Mouse (Mus musculus): Measurements from ENCODE around the gene Gm128. TPM values are rescaled to one million over a fixed set of nuclear protein-coding genes. Genes with fewer than 3 reads are reported as not detected.

Gm128 gene
- total and polyA plus RNA-seq, 2 experiments from 2014 or later: not detected

DNA sequence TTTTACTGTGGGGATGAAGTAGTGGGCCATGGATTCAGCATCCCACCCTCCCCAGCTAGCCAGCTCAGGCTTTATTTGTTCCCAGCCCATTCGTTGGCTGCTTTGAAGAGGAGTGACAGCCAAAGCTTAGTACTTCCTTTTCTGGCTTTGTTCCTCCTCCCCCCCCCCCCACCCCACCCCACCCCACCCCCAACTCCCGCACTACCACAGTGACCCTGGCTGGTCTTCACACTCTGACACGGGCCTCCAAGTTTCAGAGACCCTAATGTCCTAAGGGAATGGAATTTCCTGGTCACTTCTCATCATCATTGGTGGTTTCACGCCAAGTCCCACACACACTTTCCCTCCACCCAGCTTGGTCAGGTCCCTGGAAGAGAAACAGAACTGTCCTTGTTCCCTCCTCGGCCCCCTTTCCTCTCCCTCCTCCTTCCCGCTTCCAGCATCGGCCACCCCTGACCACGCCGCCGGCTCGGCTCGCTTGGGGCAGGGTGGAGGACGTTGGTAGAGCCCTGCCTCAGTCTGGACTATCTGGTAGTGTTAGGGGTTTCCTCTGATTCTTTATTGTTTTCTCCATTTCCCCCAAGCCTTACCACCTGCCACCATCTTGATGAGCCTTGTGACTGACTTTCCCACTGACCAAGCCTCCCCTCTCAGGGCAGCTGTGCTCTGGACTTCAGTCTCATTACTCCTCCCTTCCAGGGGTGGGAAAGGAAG is 11.5 kb downstream of the Gm128 start:
- peak; percentile 31 for ATAC-seq (ENCODE audit: insufficient read depth, low read depth)
- DNase-seq (ENCODE audit: low spot score): peak; percentile 74
- Histone ChIP-seq H3K4me2 (ENCODE audit: low read depth, low read length) (peak overlapping the region; percentile 81), H3K4me1 (ENCODE audit: control insufficient read depth, insufficient read depth) (peaks cover 24% of the 10 kb centered on the region), H3K9me3 (replicated peaks; ENCODE audit: control insufficient read depth, low read length) (no peaks in the 10 kb centered on the region), H3K36me3 (replicated peaks; ENCODE audit: control insufficient read depth, insufficient read depth, low read length) (peaks cover 34% of the 10 kb centered on the region), H3K27ac (ENCODE audit: low read depth) (peak overlapping the region; percentile 94), H3K27me3 (ENCODE audit: control insufficient read depth, insufficient read depth, low read length) (no peaks in the 10 kb centered on the region), H3K9ac (replicated peaks; ENCODE audit: low read depth, low read length) (peak overlapping the region; percentile 91), H3K4me3 (ENCODE audit: low read depth, low read length) (peak overlapping the region; percentile 89)
- TF ChIP-seq EP300 (IDR thresholded peaks at IDR 0.05; ENCODE audit: low read depth): no peak
- TF ChIP-seq CTCF (IDR thresholded peaks at IDR 0.05; ENCODE audit: low read depth): no peak
- 23% methylated on average over 12 of the region's 13 CpGs for WGBS

DNA sequence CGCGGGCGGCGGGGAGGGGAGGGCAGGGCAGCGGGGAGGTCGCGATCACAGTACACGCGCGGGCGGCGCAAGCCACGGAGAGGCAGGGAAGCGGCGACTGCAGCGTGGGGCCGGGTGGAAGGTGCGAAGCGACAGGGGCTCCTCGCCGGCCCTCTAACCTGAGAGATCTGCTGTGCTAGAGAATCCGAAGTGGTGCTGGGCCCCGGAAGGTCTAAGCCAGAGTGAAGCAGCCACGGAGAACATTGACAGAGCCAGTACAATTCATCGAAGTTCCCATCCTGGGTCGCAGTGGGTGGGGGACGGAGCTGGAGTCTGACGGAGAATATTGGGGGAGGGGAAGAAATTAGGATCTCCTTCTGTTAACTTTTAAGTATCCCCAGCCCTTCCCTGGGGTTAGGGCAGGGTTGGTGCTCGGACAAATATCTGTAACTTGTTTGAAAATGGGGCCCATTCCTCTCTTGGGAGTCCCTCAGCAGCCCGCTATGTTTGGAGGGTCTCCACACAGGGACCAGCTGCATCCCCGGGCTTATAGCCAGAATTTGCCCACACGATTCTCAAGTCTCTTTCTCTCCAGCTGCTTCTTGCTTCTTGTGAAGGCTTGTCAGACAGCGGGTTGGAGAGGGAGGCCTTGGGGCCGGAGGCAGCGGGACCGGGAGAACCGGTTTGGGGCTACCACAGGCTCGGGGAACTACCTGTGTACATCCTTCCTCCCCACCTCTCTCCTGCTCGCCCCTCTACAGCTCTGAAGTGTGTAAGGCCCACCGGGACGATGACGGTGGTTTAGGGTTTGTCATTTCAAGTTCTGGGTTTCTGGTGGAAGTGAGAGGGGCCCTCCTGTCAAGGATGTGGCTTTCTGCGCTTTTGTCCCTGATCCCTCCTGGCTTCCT is 12.3 kb downstream of the Gm128 start:
- WGBS: 1% methylated on average over 35 of the region's 43 CpGs
- H3K4me1 ChIP-seq (ENCODE audit: control insufficient read depth, insufficient read depth): peaks cover 25% of the 10 kb centered on the region
- ATAC-seq (ENCODE audit: insufficient read depth, low read depth) (peak; percentile 10; the same call in 1 of the 2 replicates), DNase-seq (ENCODE audit: low spot score) (no peak)
- H3K27ac ChIP-seq (ENCODE audit: low read depth): peak overlapping the region; percentile 94
- no peaks in the 10 kb centered on the region for H3K9me3 ChIP-seq (replicated peaks; ENCODE audit: control insufficient read depth, low read length)
- H3K4me3 ChIP-seq (ENCODE audit: low read depth, low read length): peak overlapping the region; percentile 89
- no peaks in the 10 kb centered on the region for H3K27me3 ChIP-seq (ENCODE audit: control insufficient read depth, insufficient read depth, low read length)
- H3K36me3 ChIP-seq (replicated peaks; ENCODE audit: control insufficient read depth, insufficient read depth, low read length): peaks cover 26% of the 10 kb centered on the region
- peak overlapping the region; percentile 91 for H3K9ac ChIP-seq (replicated peaks; ENCODE audit: low read depth, low read length)
- H3K4me2 ChIP-seq (ENCODE audit: low read depth, low read length): peak overlapping the region; percentile 81
- no peak for TF ChIP-seq EP300 (IDR thresholded peaks at IDR 0.05; ENCODE audit: low read depth)
- TF ChIP-seq CTCF (IDR thresholded peaks at IDR 0.05; ENCODE audit: low read depth): no peak

DNA sequence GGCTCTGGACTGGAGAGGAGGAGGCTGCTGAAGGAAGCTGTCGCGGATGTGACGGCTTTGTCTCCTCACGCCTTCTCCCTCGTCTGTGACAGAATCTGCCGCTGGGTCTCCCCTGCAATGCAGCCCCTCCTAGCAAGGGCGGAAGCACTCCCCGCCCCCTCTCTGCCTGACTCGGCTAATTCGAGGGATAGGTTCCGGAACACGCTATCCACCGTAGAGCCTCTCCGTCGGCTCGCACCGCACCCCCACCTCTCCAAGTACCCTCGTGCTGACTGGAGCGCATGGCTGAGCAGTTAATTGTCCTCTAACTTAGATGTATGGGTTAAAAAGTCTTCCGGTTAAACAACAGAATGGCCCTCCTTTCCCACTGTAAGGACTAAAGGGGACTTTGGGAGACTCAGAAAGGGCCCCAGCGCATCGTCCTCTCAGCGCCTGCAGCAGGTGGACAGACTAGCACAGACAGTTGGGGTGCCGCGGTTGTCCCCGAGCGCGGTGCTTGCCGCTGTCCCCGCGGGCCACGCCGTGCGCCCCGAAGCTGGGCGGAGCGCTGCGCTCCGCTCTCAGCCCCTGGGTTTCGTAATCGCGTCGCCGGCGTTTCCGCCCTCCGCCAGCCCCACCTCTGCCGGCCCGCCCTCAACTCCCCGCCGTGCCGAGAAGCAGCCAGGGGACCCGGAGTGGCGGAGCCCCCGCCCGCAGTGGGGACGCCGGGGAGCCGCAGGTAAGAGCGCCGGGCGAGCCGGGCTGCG is 13.1 kb downstream of the Gm128 start, which contains the start of gene Cdc42se1:
Gene Cdc42se1, plus strand, starts transcription at position 585 of the 746 bp plus-strand sequence.
- Histone ChIP-seq H3K36me3 (replicated peaks; ENCODE audit: control insufficient read depth, insufficient read depth, low read length) (peaks cover 18% of the 10 kb centered on the region), H3K27me3 (ENCODE audit: control insufficient read depth, insufficient read depth, low read length) (no peaks in the 10 kb centered on the region), H3K9me3 (replicated peaks; ENCODE audit: control insufficient read depth, low read length) (no peaks in the 10 kb centered on the region), H3K27ac (ENCODE audit: low read depth) (peak within 1 kb of the TSS; percentile 94), H3K4me1 (ENCODE audit: control insufficient read depth, insufficient read depth) (peaks cover 30% of the 10 kb centered on the region), H3K4me3 (ENCODE audit: low read depth, low read length) (peak within 1 kb of the TSS; percentile 89), H3K4me2 (ENCODE audit: low read depth, low read length) (peak within 1 kb of the TSS; percentile 81), H3K9ac (replicated peaks; ENCODE audit: low read depth, low read length) (peak within 1 kb of the TSS; percentile 91)
- TF ChIP-seq EP300 (IDR thresholded peaks at IDR 0.05; ENCODE audit: low read depth) (peak; percentile 59; the same call in 1 of the 2 replicates), CTCF (IDR thresholded peaks at IDR 0.05; ENCODE audit: low read depth) (no peak)
- DNase-seq (ENCODE audit: low spot score): peak; percentile 85
- peak; percentile 88 for ATAC-seq (ENCODE audit: insufficient read depth, low read depth)
- 0% methylated on average over 63 of the region's 64 CpGs for WGBS

DNA sequence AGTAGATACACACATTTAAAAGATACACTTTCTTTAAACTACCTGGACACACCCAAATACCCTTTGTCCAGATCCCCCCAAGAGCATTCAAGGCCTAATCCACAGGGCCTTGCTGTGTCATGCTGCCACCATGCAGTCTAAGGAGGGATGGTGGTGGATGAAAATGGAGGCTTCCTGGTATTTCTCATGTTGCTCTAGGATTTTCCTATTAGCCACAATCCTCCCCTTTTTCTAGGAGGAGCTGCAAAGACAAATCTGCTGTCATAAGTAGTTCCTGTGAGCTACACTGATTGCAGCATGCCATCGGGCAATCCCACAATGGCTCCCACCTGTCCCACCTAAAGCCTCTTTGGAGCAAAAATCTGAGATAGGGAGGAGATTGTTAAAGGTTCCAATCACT is 14.2 kb downstream of the Gm128 start:
- no peak overlapping the region for H3K27ac ChIP-seq (ENCODE audit: low read depth)
- peak overlapping the region; percentile 81; the same call in 1 of the 2 replicates for H3K4me2 ChIP-seq (ENCODE audit: low read depth, low read length)
- no peak for DNase-seq (ENCODE audit: low spot score)
- peaks cover 30% of the 10 kb centered on the region for H3K4me1 ChIP-seq (ENCODE audit: control insufficient read depth, insufficient read depth)
- H3K4me3 ChIP-seq (ENCODE audit: low read depth, low read length): peak overlapping the region; percentile 89
- TF ChIP-seq CTCF (IDR thresholded peaks at IDR 0.05; ENCODE audit: low read depth): no peak
- TF ChIP-seq EP300 (IDR thresholded peaks at IDR 0.05; ENCODE audit: low read depth): no peak
- ATAC-seq (ENCODE audit: insufficient read depth, low read depth): no peak
- 38% methylated on average over 1 of the region's 1 CpGs for WGBS
- H3K27me3 ChIP-seq (ENCODE audit: control insufficient read depth, insufficient read depth, low read length): no peaks in the 10 kb centered on the region
- H3K9me3 ChIP-seq (replicated peaks; ENCODE audit: control insufficient read depth, low read length): no peaks in the 10 kb centered on the region
- H3K36me3 ChIP-seq (replicated peaks; ENCODE audit: control insufficient read depth, insufficient read depth, low read length): peaks cover 7% of the 10 kb centered on the region
- H3K9ac ChIP-seq (replicated peaks; ENCODE audit: low read depth, low read length): no peak overlapping the region

DNA sequence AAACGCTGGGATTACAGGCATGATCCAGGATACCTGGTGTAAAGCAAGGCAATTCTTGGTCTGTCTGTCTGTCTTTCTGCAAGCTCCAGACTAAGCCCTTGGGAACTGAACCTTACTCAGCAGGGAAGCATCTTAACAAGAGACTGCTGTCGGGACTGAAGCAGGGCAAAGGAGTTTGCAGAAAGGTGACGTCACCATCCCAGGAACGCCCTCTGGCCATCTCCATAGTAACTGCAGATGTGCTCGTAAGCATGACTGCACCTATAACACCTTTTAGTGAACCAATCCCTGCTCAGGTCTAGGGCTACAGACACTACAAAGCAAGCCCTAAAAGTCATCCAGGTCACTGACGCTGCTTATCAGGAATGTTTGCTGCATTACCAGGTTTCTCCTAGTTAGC is 17.1 kb downstream of the Gm128 start:
- Histone ChIP-seq H3K4me1 (ENCODE audit: control insufficient read depth, insufficient read depth) (peaks cover 11% of the 10 kb centered on the region), H3K27ac (ENCODE audit: low read depth) (no peak overlapping the region), H3K27me3 (ENCODE audit: control insufficient read depth, insufficient read depth, low read length) (no peaks in the 10 kb centered on the region), H3K9ac (replicated peaks; ENCODE audit: low read depth, low read length) (no peak overlapping the region), H3K4me2 (ENCODE audit: low read depth, low read length) (no peak overlapping the region), H3K36me3 (replicated peaks; ENCODE audit: control insufficient read depth, insufficient read depth, low read length) (0 out of 2 replicates have a peak, but pooled peaks cover 5% of the 10 kb centered on the region), H3K9me3 (replicated peaks; ENCODE audit: control insufficient read depth, low read length) (no peaks in the 10 kb centered on the region), H3K4me3 (ENCODE audit: low read depth, low read length) (no peak overlapping the region)
- DNase-seq (ENCODE audit: low spot score): no peak
- WGBS: 28% methylated on average over 6 of the region's 6 CpGs
- ATAC-seq (ENCODE audit: insufficient read depth, low read depth): no peak
- TF ChIP-seq EP300 (IDR thresholded peaks at IDR 0.05; ENCODE audit: low read depth): no peak
- TF ChIP-seq CTCF (IDR thresholded peaks at IDR 0.05; ENCODE audit: low read depth): no peak
